Mouse (Mus musculus): Measurements from ENCODE around the gene Uri1. TPM values are rescaled to one million over a fixed set of nuclear protein-coding genes. Genes with fewer than 3 reads are reported as not detected.

Gene Uri1
- polyA plus RNA-seq, 1 experiment, result 7.1 TPM

GRCm38 (mm10) chr7:38013946-38014345, 9.4 kb downstream of the Uri1 start:
- no peaks in the 10 kb centered on the region for H3K27me3 ChIP-seq (replicated peaks; ENCODE audit: control insufficient read depth, insufficient read depth, low read length)
- WGBS, result 65% methylated on average over 3 of the region's 3 CpGs
- no peak overlapping the region for H3K27ac ChIP-seq (ENCODE audit: insufficient read depth, low read depth, low read length)
- DNase-seq, result no peak
- H3K36me3 ChIP-seq (ENCODE audit: control insufficient read depth, insufficient read depth, low read length), result no peaks in the 10 kb centered on the region
- no peak for TF ChIP-seq POLR2A (IDR thresholded peaks at IDR 0.05; ENCODE audit: low read depth, low read length)
- TF ChIP-seq CTCF (conservative IDR thresholded peaks at IDR 0.05; ENCODE audit: insufficient read depth, insufficient read length, low read depth, low read length), result no peak
- peaks cover 3% of the 10 kb centered on the region; the same call in 1 of the 2 replicates for H3K4me1 ChIP-seq (ENCODE audit: control insufficient read depth, insufficient read depth, low read length)
- H3K4me3 ChIP-seq (ENCODE audit: insufficient read depth, low read depth, low read length), result no peak overlapping the region

- no peak overlapping the region for H3K4me3 ChIP-seq (ENCODE audit: insufficient read depth, low read depth, low read length)
- H3K36me3 ChIP-seq (ENCODE audit: control insufficient read depth, insufficient read depth, low read length), result no peaks in the 10 kb centered on the region
- H3K27me3 ChIP-seq (replicated peaks; ENCODE audit: control insufficient read depth, insufficient read depth, low read length), result no peaks in the 10 kb centered on the region
- peaks cover 2% of the 10 kb centered on the region; the same call in 1 of the 2 replicates for H3K4me1 ChIP-seq (ENCODE audit: control insufficient read depth, insufficient read depth, low read length)
- 93% methylated on average over 4 of the region's 4 CpGs for WGBS
- TF ChIP-seq CTCF (conservative IDR thresholded peaks at IDR 0.05; ENCODE audit: insufficient read depth, insufficient read length, low read depth, low read length) (no peak), POLR2A (IDR thresholded peaks at IDR 0.05; ENCODE audit: low read depth, low read length) (no peak)
- no peak for DNase-seq
- no peak overlapping the region for H3K27ac ChIP-seq (ENCODE audit: insufficient read depth, low read depth, low read length)
Measured at GRCm38 (mm10) chr7:38012811-38013210, 10.5 kb downstream of the Uri1 start.

DNA sequence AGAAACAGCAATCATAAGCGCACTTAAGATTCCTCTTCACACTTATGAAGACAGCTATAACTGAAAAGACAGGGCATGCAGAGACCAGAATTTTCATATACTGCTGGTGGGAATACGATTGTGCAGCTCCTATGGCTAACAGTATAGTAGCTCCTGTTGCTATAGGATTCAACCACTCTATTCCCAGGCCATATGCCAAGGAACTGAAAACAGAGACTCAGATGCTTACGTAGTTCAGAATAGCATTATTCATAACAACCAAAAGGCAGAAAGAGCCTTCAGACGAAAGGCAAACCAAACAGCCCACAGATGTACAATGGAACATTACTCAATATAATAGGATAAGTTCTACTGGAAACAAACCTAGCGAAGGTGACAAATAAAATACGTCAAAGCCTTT, 15.0 kb downstream of the Uri1 start:
- no peak for DNase-seq
- no peaks in the 10 kb centered on the region; the same call in 1 of the 2 replicates for H3K4me1 ChIP-seq (ENCODE audit: control insufficient read depth, insufficient read depth, low read length)

GRCm38 (mm10) chr7:38002451-38002850, 20.9 kb downstream of the Uri1 start:
- H3K27me3 ChIP-seq (replicated peaks; ENCODE audit: control insufficient read depth, insufficient read depth, low read length), result no peaks in the 10 kb centered on the region
- H3K36me3 ChIP-seq (ENCODE audit: control insufficient read depth, insufficient read depth, low read length), result no peaks in the 10 kb centered on the region
- no peak overlapping the region for H3K27ac ChIP-seq (ENCODE audit: insufficient read depth, low read depth, low read length)
- no peak overlapping the region for H3K4me3 ChIP-seq (ENCODE audit: insufficient read depth, low read depth, low read length)
- TF ChIP-seq POLR2A (IDR thresholded peaks at IDR 0.05; ENCODE audit: low read depth, low read length) (no peak), CTCF (conservative IDR thresholded peaks at IDR 0.05; ENCODE audit: insufficient read depth, insufficient read length, low read depth, low read length) (no peak)
- 52% methylated on average over 2 of the region's 2 CpGs for WGBS
- peaks cover 14% of the 10 kb centered on the region for H3K4me1 ChIP-seq (ENCODE audit: control insufficient read depth, insufficient read depth, low read length)
- DNase-seq, result peak; percentile 78

More for the DNA sequence above, 15.0 kb downstream of the Uri1 start:
- TF ChIP-seq CTCF (conservative IDR thresholded peaks at IDR 0.05; ENCODE audit: insufficient read depth, insufficient read length, low read depth, low read length) (no peak), POLR2A (IDR thresholded peaks at IDR 0.05; ENCODE audit: low read depth, low read length) (no peak)
- Histone ChIP-seq H3K4me3 (ENCODE audit: insufficient read depth, low read depth, low read length) (no peak overlapping the region), H3K36me3 (ENCODE audit: control insufficient read depth, insufficient read depth, low read length) (no peaks in the 10 kb centered on the region), H3K27ac (ENCODE audit: insufficient read depth, low read depth, low read length) (no peak overlapping the region), H3K27me3 (replicated peaks; ENCODE audit: control insufficient read depth, insufficient read depth, low read length) (no peaks in the 10 kb centered on the region)
- 85% methylated on average over 6 of the region's 6 CpGs for WGBS

GRCm38 (mm10) chr7:37999691-38000090, 23.7 kb downstream of the Uri1 start:
- WGBS, result 38% methylated on average over 2 of the region's 2 CpGs
- Histone ChIP-seq H3K36me3 (ENCODE audit: control insufficient read depth, insufficient read depth, low read length) (no peaks in the 10 kb centered on the region), H3K4me3 (ENCODE audit: insufficient read depth, low read depth, low read length) (no peak overlapping the region), H3K27ac (ENCODE audit: insufficient read depth, low read depth, low read length) (no peak overlapping the region), H3K27me3 (replicated peaks; ENCODE audit: control insufficient read depth, insufficient read depth, low read length) (no peaks in the 10 kb centered on the region), H3K4me1 (ENCODE audit: control insufficient read depth, insufficient read depth, low read length) (peaks cover 14% of the 10 kb centered on the region)
- TF ChIP-seq POLR2A (IDR thresholded peaks at IDR 0.05; ENCODE audit: low read depth, low read length) (no peak), CTCF (conservative IDR thresholded peaks at IDR 0.05; ENCODE audit: insufficient read depth, insufficient read length, low read depth, low read length) (peak; percentile 49)
- peak; percentile 53 for DNase-seq

- Histone ChIP-seq H3K27me3 (replicated peaks; ENCODE audit: control insufficient read depth, insufficient read depth, low read length) (no peaks in the 10 kb centered on the region), H3K4me3 (ENCODE audit: insufficient read depth, low read depth, low read length) (no peak overlapping the region), H3K27ac (ENCODE audit: insufficient read depth, low read depth, low read length) (no peak overlapping the region), H3K4me1 (ENCODE audit: control insufficient read depth, insufficient read depth, low read length) (peaks cover 3% of the 10 kb centered on the region; the same call in 1 of the 2 replicates), H3K36me3 (ENCODE audit: control insufficient read depth, insufficient read depth, low read length) (no peaks in the 10 kb centered on the region)
- TF ChIP-seq POLR2A (IDR thresholded peaks at IDR 0.05; ENCODE audit: low read depth, low read length) (no peak), CTCF (conservative IDR thresholded peaks at IDR 0.05; ENCODE audit: insufficient read depth, insufficient read length, low read depth, low read length) (no peak)
- WGBS, result 90% methylated on average over 2 of the region's 2 CpGs
- no peak for DNase-seq
Measured at GRCm38 (mm10) chr7:37992861-37993260, 30.5 kb downstream of the Uri1 start.

DNA sequence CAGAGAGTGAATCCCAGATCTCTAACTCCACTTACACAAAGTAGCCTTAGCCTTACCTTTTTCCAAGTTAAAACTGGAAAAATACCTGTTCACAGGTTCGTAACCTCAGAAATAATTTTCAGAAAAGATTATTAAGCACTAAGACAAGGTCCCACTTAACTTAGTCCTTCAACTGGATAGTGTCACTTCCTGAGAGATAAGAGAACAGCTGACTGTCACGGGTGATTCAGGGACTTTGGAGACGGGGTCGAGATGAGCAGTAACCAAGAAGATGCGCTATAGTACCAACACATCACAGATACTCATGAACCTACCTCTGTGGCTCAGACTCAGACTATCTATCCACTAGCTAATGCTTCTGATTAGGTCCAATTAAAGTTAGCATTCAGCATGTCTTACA, 38.5 kb downstream of the Uri1 start:
- 84% methylated on average over 5 of the region's 5 CpGs for WGBS
- TF ChIP-seq CTCF (conservative IDR thresholded peaks at IDR 0.05; ENCODE audit: insufficient read depth, insufficient read length, low read depth, low read length) (no peak), POLR2A (IDR thresholded peaks at IDR 0.05; ENCODE audit: low read depth, low read length) (no peak)

More for the DNA sequence above, 38.5 kb downstream of the Uri1 start:
- H3K36me3 ChIP-seq (ENCODE audit: control insufficient read depth, insufficient read depth, low read length), result peaks cover 2% of the 10 kb centered on the region; the same call in 1 of the 2 replicates
- no peaks in the 10 kb centered on the region for H3K4me1 ChIP-seq (ENCODE audit: control insufficient read depth, insufficient read depth, low read length)
- no peak for DNase-seq
- no peak overlapping the region for H3K4me3 ChIP-seq (ENCODE audit: insufficient read depth, low read depth, low read length)
- H3K27ac ChIP-seq (ENCODE audit: insufficient read depth, low read depth, low read length), result no peak overlapping the region
- H3K27me3 ChIP-seq (replicated peaks; ENCODE audit: control insufficient read depth, insufficient read depth, low read length), result no peaks in the 10 kb centered on the region

Data from kidney, adult 2 months (tissue).